Mouse (Mus musculus): ENCODE measurements around the gene Apba2.

- TF ChIP-seq CTCF (IDR thresholded peaks at IDR 0.05; ENCODE audit: low read depth, low read length) (no peak), GATA1 (IDR thresholded peaks at IDR 0.05; ENCODE audit: borderline replicate concordance, low read length) (no peak), GATA2 (IDR thresholded peaks at IDR 0.05; ENCODE audit: borderline replicate concordance, low read depth, low read length) (no peak)
These were observed 250.6 kb downstream of the Apba2 start for GRCm38 (mm10) chr7:64752133-64752532.

All from G1E (cell line).